Mouse (Mus musculus) T-helper 17 cell (primary cell): ENCODE results near the gene Vmn1r95.
"Not testable (repeated sequence)": the region's sequence is repeated elsewhere in the genome, so short reads cannot be mapped to it uniquely, and the experiment has no call there.

Source experiments
- in situ Hi-C, 2 experiments: fragments of 300-600 bp; cut with MboI, MseI; formaldehyde crosslinking; loops; 1 replicate in 1 of 2; 2 replicates in 1 of 2; pipeline ENCODE4 v1.15.1; 2025; ENCODE audit warnings: high pct_unique_total_duplicates in 2 of 2

The Vmn1r95 gene

DNA sequence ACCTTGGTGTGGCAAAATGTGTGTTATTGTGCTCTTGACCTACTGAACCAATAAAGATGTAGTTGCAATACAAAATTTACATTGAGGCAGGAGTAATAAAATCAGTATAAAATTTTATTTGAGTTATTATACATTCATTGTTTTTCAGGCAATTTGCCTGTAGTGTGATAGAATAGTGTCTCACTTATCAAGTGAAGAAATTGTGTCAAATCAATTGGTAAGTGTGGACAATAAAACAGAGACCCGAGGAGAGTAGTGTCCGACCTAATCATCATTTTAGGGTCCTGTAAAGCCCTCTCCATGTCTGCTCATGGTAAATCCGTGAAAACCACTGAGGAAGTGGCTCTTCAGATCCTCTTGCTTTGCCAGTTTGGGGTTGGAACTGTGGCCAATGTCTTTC is at the start of gene Vmn1r95:
TSS of gene Vmn1r95 (plus strand) at position 301 of the 400 bp plus-strand sequence.
- in situ Hi-C loops, result loop anchor here in 1 of 2 experiments (25.0 kb wide), 1 partner anchor 1994 kb away; the partner anchor contains the start of gene Vmn1r143

DNA sequence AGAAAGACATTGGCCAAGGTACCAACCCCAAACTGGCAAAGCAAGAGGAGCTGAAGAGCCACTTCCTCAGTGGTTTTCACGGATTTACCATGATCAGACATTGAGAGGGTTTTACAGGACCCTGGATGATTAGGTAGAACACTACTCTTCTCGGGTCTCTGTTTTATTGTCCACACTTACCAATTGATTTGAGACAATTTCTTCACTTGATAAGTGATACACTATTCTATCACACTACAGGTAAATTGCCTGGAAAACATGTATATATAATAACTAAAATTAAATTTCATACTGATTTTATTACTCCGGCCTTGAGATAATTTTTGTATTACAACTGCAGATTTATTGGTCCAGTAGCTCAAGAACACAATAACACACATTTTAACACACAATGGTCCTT is 25.2 kb upstream of the Vmn1r95 start, which contains the start of gene Vmn1r94:
TSS of gene Vmn1r94 (minus strand) at position 101 of the 400 bp plus-strand sequence.
- in situ Hi-C loops, result loop anchor here in 1 of 2 experiments (25.0 kb wide), 1 partner anchor 669 kb away; the partner anchor contains the start of gene Vmn1r115

DNA sequence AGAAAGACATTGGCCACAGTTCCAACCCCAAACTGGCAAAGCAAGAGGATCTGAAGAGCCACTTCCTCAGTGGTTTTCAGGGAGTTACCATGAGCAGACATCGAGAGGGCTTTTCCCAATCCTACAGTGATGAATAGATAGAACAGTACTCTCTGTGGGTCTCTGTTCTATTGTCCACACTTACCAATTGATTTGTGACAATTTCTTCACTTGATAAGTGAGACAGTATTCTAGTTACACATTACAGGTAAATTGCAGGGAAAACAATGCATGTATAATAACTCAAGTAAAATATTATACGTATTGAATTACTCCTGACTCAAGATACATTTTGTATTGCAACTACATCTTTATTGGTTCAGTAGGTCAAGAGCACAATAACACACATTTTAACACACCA is 12.0 kb downstream of the Vmn1r95 start, which contains the start of gene Gm6164:
TSS of gene Gm6164 (minus strand) at position 101 of the 400 bp plus-strand sequence.
- in situ Hi-C loops, result not testable (repeated sequence)

DNA sequence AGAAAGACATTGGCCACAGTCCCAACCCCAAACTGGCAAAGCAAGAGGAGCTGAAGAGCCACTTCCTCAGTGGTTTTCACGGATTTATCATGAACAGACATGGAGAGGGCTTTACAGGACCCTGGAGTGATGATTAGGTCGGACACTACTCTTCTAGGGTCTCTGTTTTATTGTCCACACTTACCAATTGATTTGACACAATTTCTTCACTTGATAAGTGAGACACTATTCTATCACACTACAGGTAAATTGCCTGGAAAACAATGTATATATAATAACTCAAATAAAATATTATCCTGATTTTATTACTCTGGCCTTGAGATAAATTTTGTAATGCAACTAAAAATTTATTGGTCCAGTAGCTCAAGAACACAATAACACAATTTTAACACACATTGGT is 40.2 kb downstream of the Vmn1r95 start, which contains the start of gene Gm4498:
TSS of gene Gm4498 (minus strand) at position 101 of the 400 bp plus-strand sequence.
- in situ Hi-C loops, result not testable (repeated sequence)
